Mouse (Mus musculus) large intestine, adult 2 months (tissue): Measurements from ENCODE around the gene Nup37. TPM values are rescaled to one million over a fixed set of nuclear protein-coding genes. Genes with fewer than 3 reads are reported as not detected.

Experiments used
- DNase-seq: peaks from one replicate; pipeline ENCODE4 v3.0.0-alpha.2; 2012; ENCODE audit warnings: low read depth, low spot score
- WGBS: fragments of 180-500 bp; shearing (Covaris S2); methylation state at CpG from one replicate; pipeline ENCODE4 v1.1.7; 2018; 5-methylcytosine and 5-hydroxymethylcytosine counted together
- polyA plus RNA-seq: library from polyadenylated mRNA; depleted of rRNA; stranded (reverse); fragments of >200 nt; gene quantifications from 2 replicates; pipeline ENCODE4 v1.2.3, GENCODE M21; 2012; rRNA removed

Nup37 gene
- 7.6 and 10.2 TPM in 2 replicates for polyA plus RNA-seq

- WGBS, result under 1% methylated on average over 53 of the region's 53 CpGs
- peak; percentile 42 for DNase-seq
These were observed at the start of gene Nup37, which contains the start of gene Parpbp for GRCm38 (mm10) chr10:88146707-88147477. Gene Nup37, plus strand, starts transcription at chr10:88146992. Gene Parpbp, minus strand, starts transcription at chr10:88146941.

GRCm38 (mm10) chr10:88106169-88106568 lies 40.6 kb upstream of the Nup37 start:
- WGBS, result 87% methylated on average over 2 of the region's 2 CpGs
- no peak for DNase-seq

- no peak for DNase-seq
These were observed 33.5 kb upstream of the Nup37 start for GRCm38 (mm10) chr10:88113290-88113689.

GRCm38 (mm10) chr10:88119721-88120120 lies 27.1 kb upstream of the Nup37 start:
- no peak for DNase-seq

More at GRCm38 (mm10) chr10:88113290-88113689, 33.5 kb upstream of the Nup37 start:
- 84% methylated on average over 2 of the region's 2 CpGs for WGBS

GRCm38 (mm10) chr10:88135630-88136029 lies 11.2 kb upstream of the Nup37 start:
- no peak for DNase-seq
- 97% methylated on average over 16 of the region's 16 CpGs for WGBS

- WGBS, result 8% methylated on average over 7 of the region's 7 CpGs
These were observed 605 bp upstream of the Nup37 start for GRCm38 (mm10) chr10:88146187-88146586.

GRCm38 (mm10) chr10:88150381-88150780 lies 3.6 kb downstream of the Nup37 start:
- no peak for DNase-seq
- 80% methylated on average over 4 of the region's 4 CpGs for WGBS

More at GRCm38 (mm10) chr10:88146187-88146586, 605 bp upstream of the Nup37 start:
- DNase-seq, result no peak

- no peak for DNase-seq
- WGBS, result 89% methylated on average over 6 of the region's 6 CpGs
These were observed 4.9 kb downstream of the Nup37 start for GRCm38 (mm10) chr10:88151658-88152057.

- 93% methylated on average over 2 of the region's 2 CpGs for WGBS
- DNase-seq, result no peak
These were observed 15.3 kb downstream of the Nup37 start for GRCm38 (mm10) chr10:88162096-88162495.

GRCm38 (mm10) chr10:88162676-88163075 lies 15.9 kb downstream of the Nup37 start:
- 98% methylated on average over 5 of the region's 5 CpGs for WGBS
- no peak for DNase-seq

GRCm38 (mm10) chr10:88166158-88166557 lies 19.4 kb downstream of the Nup37 start:
- DNase-seq, result no peak
- WGBS, result 92% methylated on average over 3 of the region's 3 CpGs

GRCm38 (mm10) chr10:88167438-88168077 lies 20.8 kb downstream of the Nup37 start:
- WGBS, result 42% methylated on average over 7 of the region's 7 CpGs
- no peak for DNase-seq

GRCm38 (mm10) chr10:88200541-88200940 lies 53.7 kb downstream of the Nup37 start:
- peak; percentile 6 for DNase-seq
- WGBS, result 2% methylated on average over 4 of the region's 4 CpGs

- DNase-seq, result peak; percentile 70
- 1% methylated on average over 23 of the region's 23 CpGs for WGBS
These were observed 54.3 kb downstream of the Nup37 start, which contains the start of gene Washc3 for GRCm38 (mm10) chr10:88200951-88201638. Gene Washc3, plus strand, starts transcription at chr10:88201093.

- 65% methylated on average over 13 of the region's 13 CpGs for WGBS
- DNase-seq, result no peak
These were observed 54.9 kb downstream of the Nup37 start for GRCm38 (mm10) chr10:88201650-88202049.

GRCm38 (mm10) chr10:88202581-88202980 lies 55.8 kb downstream of the Nup37 start:
- DNase-seq, result no peak
- WGBS, result 90% methylated on average over 8 of the region's 8 CpGs

- 92% methylated on average over 6 of the region's 6 CpGs for WGBS
These were observed 56.4 kb downstream of the Nup37 start for GRCm38 (mm10) chr10:88203236-88203635.

GRCm38 (mm10) chr10:88212644-88213043 lies 65.9 kb downstream of the Nup37 start:
- 97% methylated on average over 5 of the region's 5 CpGs for WGBS
- no peak for DNase-seq

More at GRCm38 (mm10) chr10:88203236-88203635, 56.4 kb downstream of the Nup37 start:
- DNase-seq, result no peak

- DNase-seq, result no peak
- WGBS, result 88% methylated on average over 20 of the region's 20 CpGs
These were observed 68.2 kb downstream of the Nup37 start for GRCm38 (mm10) chr10:88214800-88215514.

- WGBS, result 98% methylated on average over 3 of the region's 3 CpGs
These were observed 71.4 kb downstream of the Nup37 start for GRCm38 (mm10) chr10:88218161-88218560.

More at GRCm38 (mm10) chr10:88218161-88218560, 71.4 kb downstream of the Nup37 start:
- DNase-seq, result no peak
